Mouse (Mus musculus) limb, embryonic 12.5 days (tissue): ENCODE measurements at regions not wholly inside any gene's neighbourhood (a gene's known extent, or its start where the extent isn't known, plus 50 kb on each side); places are given as distances from the start of the nearest gene placed in this dataset.

Source experiments
- ATAC-seq: fragments of 200-750 bp; cut with Nextera tagmentation; 2 replicates; pipeline ENCODE4 v1.8.0; 2017; ENCODE audit warnings: low read depth, moderate TSS enrichment; ENCODE audit not compliant: insufficient number of reproducible peaks, insufficient read depth, low FRiP score, low TSS enrichment
- H3K27ac ChIP-seq: fragments of 300-500 bp; sonication (generic); 2 replicates; pipeline ENCODE4 v1.5.1; 2016; ENCODE audit warnings: mild to moderate bottlenecking, moderate library complexity
- H3K27me3 ChIP-seq: fragments of 300-500 bp; sonication (generic); 2 replicates; pipeline ENCODE4 v1.6.1; 2016; ENCODE audit warnings: mild to moderate bottlenecking, moderate library complexity
- H3K36me3 ChIP-seq: fragments of 300-500 bp; sonication (generic); 2 replicates; pipeline ENCODE4 v1.6.1; 2016; ENCODE audit warnings: mild to moderate bottlenecking, moderate library complexity
- H3K4me1 ChIP-seq: fragments of 300-500 bp; sonication (generic); replicated peaks from 2 replicates; pipeline ENCODE4 v1.6.1; 2016
- H3K4me2 ChIP-seq: fragments of 300-500 bp; sonication (generic); 2 replicates; pipeline ENCODE4 v1.6.1; 2016; ENCODE audit warnings: mild to moderate bottlenecking, moderate library complexity
- H3K4me3 ChIP-seq: fragments of 300-500 bp; sonication (generic); replicated peaks from 2 replicates; pipeline ENCODE4 v1.5.1; 2016; ENCODE audit warnings: mild to moderate bottlenecking
- H3K9ac ChIP-seq: fragments of 300-500 bp; sonication (generic); replicated peaks from 2 replicates; pipeline ENCODE4 v1.6.1; 2016; ENCODE audit warnings: mild to moderate bottlenecking, moderate library complexity
- H3K9me3 ChIP-seq: fragments of 300-500 bp; sonication (generic); 2 replicates; pipeline ENCODE4 v1.6.1; 2016; ENCODE audit warnings: mild to moderate bottlenecking, moderate library complexity
- WGBS: fragments of 180-500 bp; shearing (Covaris S2); methylation state at CpG from one replicate; pipeline ENCODE4 v1.1.7; 2016; 5-methylcytosine and 5-hydroxymethylcytosine counted together

DNA sequence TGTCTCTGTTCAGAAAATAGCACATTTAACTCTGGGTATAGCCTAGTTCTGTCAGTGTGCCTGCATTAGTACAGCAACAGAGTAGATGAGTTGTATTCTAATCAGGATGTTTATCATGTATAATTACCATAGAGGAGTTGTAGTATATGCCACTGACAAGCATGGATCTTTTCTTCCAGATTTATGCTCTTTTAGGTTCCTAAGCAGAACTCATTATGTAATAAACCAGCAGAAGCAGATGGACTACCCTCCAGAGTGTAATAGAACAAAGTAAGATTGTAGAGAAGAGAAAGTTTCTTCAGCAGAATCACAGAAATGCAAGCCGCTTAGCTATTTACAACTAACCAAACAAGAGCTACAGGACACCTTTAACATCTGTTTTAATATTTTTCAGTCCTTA is 517.2 kb upstream of the Epha5 start:
- no peaks in the 10 kb centered on the region for H3K36me3 ChIP-seq
- ATAC-seq = no peak
- 86% methylated on average over 1 of the region's 1 CpGs for WGBS

DNA sequence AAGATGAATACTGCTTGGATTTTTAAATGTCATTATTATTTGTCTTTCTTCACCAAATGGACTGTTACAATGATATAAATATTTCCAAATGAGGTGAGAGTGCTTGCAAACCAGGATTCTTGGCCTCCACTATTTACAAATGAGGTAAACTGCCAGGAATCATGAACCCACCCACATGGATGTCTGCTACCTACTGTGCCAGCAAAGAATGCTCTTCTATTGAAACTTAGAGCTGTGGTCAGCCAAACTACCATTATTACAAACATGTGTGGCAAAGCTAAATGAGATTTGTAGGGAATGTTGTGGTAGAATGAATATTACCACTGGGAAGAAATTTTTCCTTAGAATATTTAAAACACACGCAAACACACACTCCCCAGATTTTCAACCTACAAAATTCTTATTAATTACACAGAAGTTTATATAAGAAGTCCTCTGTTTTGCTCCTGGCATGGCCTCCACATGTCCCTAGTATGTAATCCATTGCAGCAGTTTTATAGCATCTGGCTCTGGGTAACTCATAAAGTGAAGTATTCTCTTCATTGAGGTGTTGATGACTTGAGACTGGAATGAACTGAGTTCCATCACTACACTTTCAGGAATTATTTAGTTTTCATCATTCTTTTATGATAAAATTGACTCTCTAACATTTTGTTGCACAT is 500.6 kb upstream of the Epha5 start:
- H3K9ac ChIP-seq = no peak overlapping the region
- no peaks in the 10 kb centered on the region for H3K9me3 ChIP-seq
- H3K36me3 ChIP-seq = no peaks in the 10 kb centered on the region
- H3K27ac ChIP-seq = no peak overlapping the region
- H3K4me1 ChIP-seq = no peaks in the 10 kb centered on the region
- no peak overlapping the region for H3K4me2 ChIP-seq
- ATAC-seq = no peak
- H3K27me3 ChIP-seq = no peaks in the 10 kb centered on the region
- WGBS = 67% methylated on average over 1 of the region's 1 CpGs
- H3K4me3 ChIP-seq = no peak overlapping the region

More for the DNA sequence above, 517.2 kb upstream of the Epha5 start:
- no peaks in the 10 kb centered on the region for H3K4me1 ChIP-seq
- no peaks in the 10 kb centered on the region for H3K27me3 ChIP-seq
- H3K4me2 ChIP-seq = no peak overlapping the region
- H3K4me3 ChIP-seq = no peak overlapping the region
- no peak overlapping the region for H3K9ac ChIP-seq
- no peak overlapping the region for H3K27ac ChIP-seq
- H3K9me3 ChIP-seq = no peaks in the 10 kb centered on the region

DNA sequence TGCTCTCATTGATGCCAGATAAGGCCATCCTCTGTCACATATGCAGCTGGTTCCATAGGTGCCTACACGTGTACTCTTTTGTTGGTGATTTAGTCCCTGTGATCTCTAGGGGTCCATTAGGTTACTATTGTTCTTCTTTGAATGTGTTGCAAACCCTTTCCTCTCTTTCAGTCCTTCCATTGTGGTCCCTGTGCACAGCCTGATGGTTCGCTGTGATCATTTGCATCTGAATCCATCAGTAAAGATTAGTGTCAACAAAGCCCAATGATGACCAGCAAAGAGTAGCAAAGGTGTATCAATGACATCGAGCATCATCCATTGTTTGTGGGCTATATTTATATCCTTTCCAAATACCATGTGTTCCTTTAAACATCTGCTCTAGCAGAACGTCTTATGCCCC is 484.5 kb upstream of the Epha5 start:
- no peak overlapping the region for H3K4me2 ChIP-seq
- no peaks in the 10 kb centered on the region for H3K4me1 ChIP-seq
- no peak overlapping the region for H3K4me3 ChIP-seq
- no peak overlapping the region for H3K9ac ChIP-seq
- H3K27me3 ChIP-seq = no peaks in the 10 kb centered on the region
- WGBS = 68% methylated on average over 4 of the region's 4 CpGs
- ATAC-seq = no peak
- H3K36me3 ChIP-seq = no peaks in the 10 kb centered on the region
- no peak overlapping the region for H3K27ac ChIP-seq
- no peaks in the 10 kb centered on the region for H3K9me3 ChIP-seq

DNA sequence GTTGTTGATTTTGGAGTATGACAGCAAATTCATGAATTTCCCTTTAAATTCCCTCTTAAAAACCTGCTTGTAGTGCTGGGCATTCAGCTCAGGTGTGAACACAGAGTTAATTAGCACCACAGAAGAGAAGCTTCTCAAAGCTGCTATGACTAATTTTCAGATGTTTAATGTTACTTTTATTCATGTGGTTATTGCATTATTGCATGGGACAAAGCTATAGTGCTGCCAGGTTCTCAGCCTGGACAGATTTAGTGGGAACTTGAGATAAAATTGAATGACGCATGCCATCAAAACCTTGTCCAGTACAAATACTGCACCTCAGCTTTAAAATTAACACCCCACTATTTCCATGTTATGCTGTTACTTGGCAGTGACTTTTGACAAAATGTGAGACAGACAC is 480.4 kb upstream of the Epha5 start:
- H3K27me3 ChIP-seq = no peaks in the 10 kb centered on the region
- H3K36me3 ChIP-seq = no peaks in the 10 kb centered on the region
- no peak overlapping the region for H3K4me3 ChIP-seq
- ATAC-seq = no peak
- no peaks in the 10 kb centered on the region for H3K9me3 ChIP-seq
- no peaks in the 10 kb centered on the region for H3K4me1 ChIP-seq
- no peak overlapping the region for H3K4me2 ChIP-seq
- H3K9ac ChIP-seq = no peak overlapping the region
- 98% methylated on average over 1 of the region's 1 CpGs for WGBS
- no peak overlapping the region for H3K27ac ChIP-seq

DNA sequence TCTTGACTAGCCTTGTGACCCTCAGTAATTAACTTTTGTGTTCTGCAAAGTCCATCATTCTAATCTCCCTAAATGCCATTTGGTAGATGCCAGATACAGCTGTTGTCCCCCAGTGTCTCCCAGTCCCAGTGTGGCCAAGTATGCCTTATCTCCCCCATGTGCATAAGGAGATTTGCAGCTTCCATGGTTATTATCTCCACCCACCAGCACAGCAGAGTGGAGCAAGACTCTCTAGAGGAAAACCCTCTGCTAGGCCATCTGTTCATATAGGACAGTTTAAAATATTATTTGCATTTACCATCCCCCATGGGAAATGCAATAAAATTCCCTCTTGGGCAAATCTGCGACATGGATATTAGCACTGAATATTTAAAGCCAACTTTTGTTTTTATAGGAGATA is 436.4 kb upstream of the Epha5 start:
- Histone ChIP-seq H3K9me3 (no peaks in the 10 kb centered on the region), H3K27ac (no peak overlapping the region), H3K4me3 (no peak overlapping the region), H3K4me1 (no peaks in the 10 kb centered on the region), H3K36me3 (no peaks in the 10 kb centered on the region), H3K27me3 (no peaks in the 10 kb centered on the region), H3K9ac (no peak overlapping the region), H3K4me2 (no peak overlapping the region)
- 71% methylated on average over 1 of the region's 1 CpGs for WGBS
- no peak for ATAC-seq

DNA sequence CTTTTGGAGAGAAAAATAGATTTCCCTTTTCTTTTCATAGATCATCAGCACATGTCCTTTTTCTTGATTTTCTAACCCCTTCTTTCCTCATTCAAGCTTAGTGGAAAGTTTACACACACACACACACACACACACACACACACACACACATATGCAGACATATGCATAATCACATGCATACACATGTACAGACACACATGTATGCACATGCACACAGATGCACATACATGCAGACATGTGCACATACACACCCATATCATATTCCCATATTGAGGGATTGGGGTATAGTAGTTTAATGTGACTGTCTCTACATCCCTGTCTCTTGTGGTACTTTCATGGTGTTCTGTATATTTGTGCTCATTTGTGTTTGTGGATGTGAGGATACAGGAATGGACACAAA is 432.0 kb upstream of the Epha5 start:
- H3K27ac ChIP-seq = no peak overlapping the region
- ATAC-seq = no peak
- H3K4me3 ChIP-seq = no peak overlapping the region
- H3K27me3 ChIP-seq = no peaks in the 10 kb centered on the region
- H3K4me2 ChIP-seq = no peak overlapping the region
- no peaks in the 10 kb centered on the region for H3K4me1 ChIP-seq
- H3K9ac ChIP-seq = no peak overlapping the region
- H3K36me3 ChIP-seq = no peaks in the 10 kb centered on the region
- no peaks in the 10 kb centered on the region for H3K9me3 ChIP-seq

DNA sequence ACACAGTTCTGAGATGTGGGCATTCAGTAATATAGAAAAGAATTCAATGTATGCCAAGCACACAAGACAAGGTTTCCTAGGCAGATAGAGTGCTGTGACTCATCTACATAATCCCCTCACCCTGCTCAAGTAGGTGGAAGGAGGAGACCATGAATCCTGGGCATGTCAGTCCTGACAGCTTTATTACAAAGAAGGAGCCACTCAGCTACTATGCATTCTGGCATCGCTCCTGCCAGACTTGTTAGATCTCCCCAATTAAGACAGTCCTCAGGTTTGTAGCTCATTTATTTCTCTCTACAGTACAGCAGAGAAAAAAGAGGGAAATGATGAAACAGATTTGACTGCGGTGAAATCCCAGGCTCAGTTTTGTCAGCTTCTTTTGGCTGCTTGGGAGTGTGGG is 431.6 kb upstream of the Epha5 start:
- Histone ChIP-seq H3K4me2 (no peak overlapping the region), H3K27ac (no peak overlapping the region), H3K4me1 (no peaks in the 10 kb centered on the region), H3K27me3 (no peaks in the 10 kb centered on the region), H3K9me3 (no peaks in the 10 kb centered on the region), H3K36me3 (no peaks in the 10 kb centered on the region), H3K4me3 (no peak overlapping the region), H3K9ac (no peak overlapping the region)
- no peak for ATAC-seq
- 23% methylated on average over 2 of the region's 2 CpGs for WGBS

DNA sequence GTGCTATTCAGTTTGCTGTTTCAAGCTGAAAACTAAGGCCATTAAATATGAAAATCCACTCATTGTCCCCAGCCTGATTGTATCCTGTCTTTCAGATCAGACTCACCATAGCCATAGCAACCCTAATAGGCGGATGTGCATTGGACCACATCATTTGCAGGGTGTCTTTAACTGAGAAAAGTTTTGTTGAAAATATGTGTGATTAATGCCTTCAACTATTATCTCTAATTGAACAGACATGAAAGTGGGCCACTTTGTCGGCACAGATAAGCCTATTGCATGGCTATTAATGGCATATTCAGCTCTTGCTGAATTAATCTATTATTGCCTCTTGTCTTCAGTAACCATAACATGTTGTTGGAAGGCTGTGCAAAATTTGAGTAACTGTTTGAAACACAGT is 394.3 kb upstream of the Epha5 start:
- Histone ChIP-seq H3K4me2 (no peak overlapping the region), H3K9me3 (no peaks in the 10 kb centered on the region), H3K4me1 (no peaks in the 10 kb centered on the region), H3K27me3 (no peaks in the 10 kb centered on the region), H3K9ac (no peak overlapping the region), H3K4me3 (no peak overlapping the region), H3K36me3 (no peaks in the 10 kb centered on the region), H3K27ac (no peak overlapping the region)
- ATAC-seq = no peak
- WGBS = 79% methylated on average over 2 of the region's 2 CpGs

DNA sequence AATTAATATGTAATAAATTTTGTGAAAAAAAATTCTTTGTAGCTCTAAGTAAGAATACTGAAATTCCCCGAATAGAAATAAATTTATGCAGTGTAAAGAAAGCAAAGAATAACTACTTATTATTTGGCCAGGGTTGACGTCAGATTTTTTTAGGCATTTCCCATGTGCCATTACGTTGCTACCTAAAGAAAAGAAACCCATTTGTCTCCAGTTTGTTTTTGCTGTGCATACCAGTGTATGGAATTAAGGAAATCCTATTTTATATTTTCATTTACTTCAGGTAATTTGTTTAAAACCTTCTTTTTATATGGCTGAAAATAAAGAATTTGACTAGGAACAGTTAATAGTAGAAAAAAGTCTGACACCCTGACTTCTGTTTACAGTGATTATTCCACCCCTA is 393.7 kb upstream of the Epha5 start:
- no peak overlapping the region for H3K4me3 ChIP-seq
- H3K4me2 ChIP-seq = no peak overlapping the region
- no peaks in the 10 kb centered on the region for H3K27me3 ChIP-seq
- H3K36me3 ChIP-seq = no peaks in the 10 kb centered on the region
- 77% methylated on average over 3 of the region's 3 CpGs for WGBS
- ATAC-seq = no peak
- H3K27ac ChIP-seq = no peak overlapping the region
- H3K9me3 ChIP-seq = no peaks in the 10 kb centered on the region
- H3K4me1 ChIP-seq = no peaks in the 10 kb centered on the region
- no peak overlapping the region for H3K9ac ChIP-seq

DNA sequence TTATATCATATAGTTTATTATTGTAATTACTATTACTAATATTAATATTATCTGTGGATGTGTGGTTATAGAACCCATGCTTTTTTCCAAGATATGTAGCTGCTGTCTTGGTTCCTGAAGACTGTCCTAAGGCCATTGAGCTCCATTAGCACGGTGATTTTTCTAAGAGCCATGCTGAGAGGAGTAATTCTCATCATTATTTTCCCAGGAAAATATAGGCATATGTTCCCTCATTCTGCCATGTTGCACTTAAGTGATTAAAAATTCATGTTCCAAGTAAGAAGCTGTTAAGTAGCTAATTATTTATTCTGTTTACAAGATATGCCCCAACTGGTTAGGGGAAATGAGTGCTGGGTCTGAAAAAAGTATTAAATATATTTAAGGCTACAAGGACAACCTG is 345.4 kb upstream of the Epha5 start:
- Histone ChIP-seq H3K27ac (no peak overlapping the region), H3K4me3 (no peak overlapping the region), H3K4me2 (no peak overlapping the region), H3K9ac (no peak overlapping the region), H3K9me3 (no peaks in the 10 kb centered on the region), H3K27me3 (no peaks in the 10 kb centered on the region), H3K4me1 (no peaks in the 10 kb centered on the region), H3K36me3 (no peaks in the 10 kb centered on the region)
- ATAC-seq = no peak
- WGBS = 71% methylated on average over 1 of the region's 1 CpGs

DNA sequence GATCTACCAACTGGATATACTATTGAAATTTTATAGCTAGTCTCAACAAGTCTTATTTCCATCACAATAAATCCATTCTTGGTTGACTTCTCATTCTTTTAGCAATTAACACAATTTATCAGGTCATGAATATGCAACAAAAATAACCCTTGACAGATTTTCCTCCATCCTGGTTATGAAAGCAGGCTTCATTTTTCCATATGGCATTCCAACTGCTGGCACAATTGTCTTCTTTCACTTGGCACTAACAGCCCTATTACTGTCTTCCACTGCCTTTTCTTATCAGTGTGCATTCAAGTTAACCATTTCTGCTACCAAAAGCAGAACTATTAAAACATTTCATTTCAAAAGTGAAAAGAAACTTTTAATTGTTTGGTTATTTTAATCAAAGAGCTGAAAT is 334.9 kb upstream of the Epha5 start:
- H3K9me3 ChIP-seq = no peaks in the 10 kb centered on the region
- no peaks in the 10 kb centered on the region for H3K4me1 ChIP-seq
- H3K36me3 ChIP-seq = no peaks in the 10 kb centered on the region
- H3K27me3 ChIP-seq = no peaks in the 10 kb centered on the region
- H3K4me2 ChIP-seq = no peak overlapping the region
- H3K4me3 ChIP-seq = no peak overlapping the region
- no peak overlapping the region for H3K27ac ChIP-seq
- H3K9ac ChIP-seq = no peak overlapping the region
- no peak for ATAC-seq

DNA sequence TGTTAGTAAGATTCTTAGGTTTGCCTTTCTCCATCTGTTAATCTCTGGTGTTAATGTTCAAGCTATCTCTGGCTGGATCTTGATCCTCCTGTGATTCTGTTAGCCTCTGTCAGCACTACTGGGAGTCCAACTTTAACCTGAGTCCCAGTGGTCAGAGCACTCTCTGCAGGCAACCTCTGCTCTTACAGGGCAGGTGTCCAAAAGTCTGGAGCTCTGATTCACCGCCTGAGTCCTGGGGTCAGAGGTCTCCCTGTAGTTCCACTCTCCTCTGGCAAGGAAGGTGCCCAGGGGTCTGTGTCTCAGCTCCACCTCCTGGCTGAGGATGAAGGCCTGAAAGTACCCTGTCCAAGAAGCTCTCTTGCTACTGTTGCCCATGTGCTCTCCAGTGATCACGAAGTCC is 288.3 kb upstream of the Epha5 start:
- no peaks in the 10 kb centered on the region for H3K27me3 ChIP-seq
- 78% methylated on average over 2 of the region's 2 CpGs for WGBS
- no peak overlapping the region for H3K4me3 ChIP-seq
- H3K9ac ChIP-seq = no peak overlapping the region
- no peak overlapping the region for H3K4me2 ChIP-seq
- no peak for ATAC-seq
- H3K9me3 ChIP-seq = no peaks in the 10 kb centered on the region
- H3K36me3 ChIP-seq = no peaks in the 10 kb centered on the region
- H3K4me1 ChIP-seq = no peaks in the 10 kb centered on the region
- H3K27ac ChIP-seq = no peak overlapping the region
